Mouse (Mus musculus): ENCODE results near the gene Dusp10. TPM values are rescaled to one million over a fixed set of nuclear protein-coding genes. Genes with fewer than 3 reads are reported as not detected.

Dusp10 gene
- 12.8 and 13.0 TPM in 2 replicates for polyA plus RNA-seq (2014; fragmentation: Nextera tagmentation; extraction: Ambion mirVana)

DNA sequence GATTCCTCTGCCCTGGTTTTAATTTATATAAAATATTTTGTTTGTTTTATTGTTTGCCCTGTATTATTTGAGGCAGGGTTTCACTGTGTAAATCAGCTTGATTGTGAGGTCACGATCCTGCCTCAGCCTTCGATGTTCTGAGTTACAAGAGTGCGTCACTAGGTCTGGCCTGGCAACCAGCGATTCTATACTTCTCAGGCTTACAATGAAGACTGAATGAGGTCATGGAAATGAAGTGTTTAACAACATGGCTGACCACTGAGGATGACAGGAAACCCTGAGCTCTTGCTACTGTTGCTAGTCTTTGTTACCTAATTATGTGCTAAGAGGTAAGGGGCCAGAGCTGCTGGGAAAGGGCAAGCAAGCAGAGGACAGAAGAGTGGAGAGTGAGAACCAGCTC, at the start of gene Dusp10:
TSS of gene Dusp10 (plus strand) at position 197 of the 400 bp plus-strand sequence.
- Histone ChIP-seq H3K4me2 (ENCODE audit: low read length) (no peak within 1 kb of the TSS), H3K27ac (ENCODE audit: low read depth) (no peak within 1 kb of the TSS), H3K4me1 (replicated peaks; ENCODE audit: control insufficient read depth, insufficient read depth, low read length) (no peaks in the 10 kb centered on the region), H3K9me3 (ENCODE audit: control insufficient read depth, low read length) (no peaks in the 10 kb centered on the region), H3K4me3 (ENCODE audit: low read depth, low read length) (no peak within 1 kb of the TSS), H3K36me3 (ENCODE audit: control insufficient read depth, insufficient read depth, low read length) (no peaks in the 10 kb centered on the region), H3K9ac (ENCODE audit: low read length) (no peak within 1 kb of the TSS), H3K27me3 (replicated peaks; ENCODE audit: control insufficient read depth, insufficient read depth, low read length) (no peaks in the 10 kb centered on the region)
- ATAC-seq (replicated peaks; ENCODE audit: low FRiP score, low TSS enrichment, low read depth): no peak
- no peak for DNase-seq (ENCODE audit: low spot score)
- 89% methylated on average over 4 of the region's 4 CpGs for whole genome bisulfite sequencing

DNA sequence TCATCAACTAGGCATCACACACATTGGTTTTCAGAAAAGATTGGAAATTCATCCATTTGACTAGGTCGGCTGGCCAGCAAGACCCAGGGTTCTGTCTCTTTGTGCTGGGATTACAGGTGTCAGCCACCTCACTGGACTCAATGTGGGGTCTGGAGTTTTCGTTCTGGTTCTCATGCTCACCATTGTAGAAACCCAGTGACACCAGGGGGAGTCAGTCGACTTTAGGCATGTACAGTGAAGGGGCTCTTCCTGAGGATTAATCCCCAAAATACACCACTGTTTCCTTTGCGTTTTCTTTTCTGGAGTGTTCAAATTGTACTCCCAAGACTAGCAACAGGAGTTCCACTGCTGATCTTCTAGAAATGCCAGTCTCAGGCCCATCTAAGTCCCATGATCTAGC, 47.8 kb upstream of the Dusp10 start:
- Histone ChIP-seq H3K4me1 (replicated peaks; ENCODE audit: control insufficient read depth, insufficient read depth, low read length) (no peaks in the 10 kb centered on the region), H3K36me3 (ENCODE audit: control insufficient read depth, insufficient read depth, low read length) (no peaks in the 10 kb centered on the region), H3K9me3 (ENCODE audit: control insufficient read depth, low read length) (no peaks in the 10 kb centered on the region), H3K4me3 (ENCODE audit: low read depth, low read length) (no peak overlapping the region), H3K27ac (ENCODE audit: low read depth) (no peak overlapping the region), H3K4me2 (ENCODE audit: low read length) (no peak overlapping the region), H3K27me3 (replicated peaks; ENCODE audit: control insufficient read depth, insufficient read depth, low read length) (no peaks in the 10 kb centered on the region), H3K9ac (ENCODE audit: low read length) (no peak overlapping the region)
- WGBS: 72% methylated on average over 4 of the region's 4 CpGs
- DNase-seq (ENCODE audit: low spot score) (no peak), ATAC-seq (replicated peaks; ENCODE audit: low FRiP score, low TSS enrichment, low read depth) (no peak)

DNA sequence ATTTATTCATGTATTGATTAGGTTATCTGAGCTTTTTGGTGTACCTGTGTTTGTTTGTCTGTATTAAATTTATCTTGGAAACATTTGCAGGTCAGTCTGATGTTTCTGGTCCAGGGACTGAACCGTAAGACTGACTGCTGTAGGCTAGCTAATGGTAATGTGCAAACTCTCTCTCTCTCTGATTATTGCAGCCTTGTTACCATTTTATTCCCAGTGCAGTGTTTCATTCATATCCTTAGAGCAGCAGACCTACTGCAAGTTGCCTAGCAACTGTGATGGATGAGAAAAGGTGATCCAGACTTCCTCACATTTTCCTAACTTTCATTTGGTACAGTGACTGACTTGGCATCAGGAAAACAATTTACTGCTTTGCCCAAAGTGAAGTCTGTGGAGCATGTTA, 43.8 kb upstream of the Dusp10 start:
- Histone ChIP-seq H3K9ac (ENCODE audit: low read length) (no peak overlapping the region), H3K4me3 (ENCODE audit: low read depth, low read length) (no peak overlapping the region), H3K4me2 (ENCODE audit: low read length) (no peak overlapping the region), H3K36me3 (ENCODE audit: control insufficient read depth, insufficient read depth, low read length) (no peaks in the 10 kb centered on the region), H3K4me1 (replicated peaks; ENCODE audit: control insufficient read depth, insufficient read depth, low read length) (no peaks in the 10 kb centered on the region), H3K9me3 (ENCODE audit: control insufficient read depth, low read length) (no peaks in the 10 kb centered on the region), H3K27ac (ENCODE audit: low read depth) (no peak overlapping the region), H3K27me3 (replicated peaks; ENCODE audit: control insufficient read depth, insufficient read depth, low read length) (no peaks in the 10 kb centered on the region)
- 76% methylated on average over 1 of the region's 1 CpGs for WGBS
- DNase-seq (ENCODE audit: low spot score) (no peak), ATAC-seq (replicated peaks; ENCODE audit: low FRiP score, low TSS enrichment, low read depth) (no peak)

DNA sequence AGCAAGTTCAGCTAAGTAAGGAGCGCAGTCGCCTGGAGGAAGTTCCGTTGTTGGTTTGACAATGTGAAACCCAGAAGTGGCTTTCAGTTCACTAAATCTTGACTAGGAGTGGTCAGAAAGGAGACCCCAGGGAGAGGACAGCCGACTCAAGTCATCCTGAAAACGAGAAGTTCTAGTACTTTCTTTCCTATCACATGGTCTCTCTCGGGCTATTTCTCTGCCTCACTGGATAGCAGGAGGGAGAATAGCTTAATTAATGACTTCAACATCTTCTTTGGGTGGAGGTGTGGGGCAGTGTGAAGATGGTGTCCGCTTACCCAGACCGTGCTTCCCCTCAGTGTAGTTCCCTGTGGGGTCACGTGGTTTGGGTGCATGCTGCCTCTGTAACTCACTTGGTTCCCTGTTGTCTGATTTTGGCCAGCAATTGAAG, 33.3 kb upstream of the Dusp10 start:
- H3K4me3 ChIP-seq (ENCODE audit: low read depth, low read length): no peak overlapping the region
- no peak overlapping the region for H3K27ac ChIP-seq (ENCODE audit: low read depth)
- H3K4me2 ChIP-seq (ENCODE audit: low read length): no peak overlapping the region
- H3K4me1 ChIP-seq (replicated peaks; ENCODE audit: control insufficient read depth, insufficient read depth, low read length): 0 out of 2 replicates have a peak, but pooled peaks cover 2% of the 10 kb centered on the region
- H3K9ac ChIP-seq (ENCODE audit: low read length): no peak overlapping the region
- DNase-seq (ENCODE audit: low spot score): no peak
- no peaks in the 10 kb centered on the region for H3K36me3 ChIP-seq (ENCODE audit: control insufficient read depth, insufficient read depth, low read length)
- ATAC-seq (replicated peaks; ENCODE audit: low FRiP score, low TSS enrichment, low read depth): no peak
- 90% methylated on average over 9 of the region's 9 CpGs for WGBS
- H3K9me3 ChIP-seq (ENCODE audit: control insufficient read depth, low read length): no peaks in the 10 kb centered on the region
- H3K27me3 ChIP-seq (replicated peaks; ENCODE audit: control insufficient read depth, insufficient read depth, low read length): no peaks in the 10 kb centered on the region

DNA sequence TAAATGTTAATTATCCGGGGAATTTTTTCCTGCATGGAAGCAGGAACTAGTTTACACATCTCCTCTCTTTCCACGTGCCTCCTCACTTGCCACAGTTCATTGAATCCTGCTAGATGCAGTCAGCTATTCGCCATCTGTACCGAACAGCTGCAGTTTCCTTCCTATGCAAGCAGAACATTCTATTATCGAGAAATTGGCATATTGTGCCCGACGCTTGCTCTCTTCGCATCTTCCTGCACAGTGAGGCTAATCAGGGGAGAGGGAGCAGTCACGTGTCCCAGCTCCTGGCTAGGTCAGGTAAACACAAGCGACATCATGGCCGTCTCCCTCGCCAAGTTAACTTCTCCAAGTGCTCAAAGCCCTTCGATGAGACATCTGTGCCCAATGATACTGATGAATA, 31.0 kb upstream of the Dusp10 start:
- Histone ChIP-seq H3K4me2 (ENCODE audit: low read length) (peak overlapping the region; percentile 30; the same call in 1 of the 2 replicates), H3K9me3 (ENCODE audit: control insufficient read depth, low read length) (no peaks in the 10 kb centered on the region), H3K4me3 (ENCODE audit: low read depth, low read length) (no peak overlapping the region), H3K27ac (ENCODE audit: low read depth) (no peak overlapping the region), H3K9ac (ENCODE audit: low read length) (no peak overlapping the region), H3K36me3 (ENCODE audit: control insufficient read depth, insufficient read depth, low read length) (no peaks in the 10 kb centered on the region), H3K27me3 (replicated peaks; ENCODE audit: control insufficient read depth, insufficient read depth, low read length) (no peaks in the 10 kb centered on the region), H3K4me1 (replicated peaks; ENCODE audit: control insufficient read depth, insufficient read depth, low read length) (0 out of 2 replicates have a peak, but pooled peaks cover 2% of the 10 kb centered on the region)
- 47% methylated on average over 13 of the region's 13 CpGs for WGBS
- ATAC-seq (replicated peaks; ENCODE audit: low FRiP score, low TSS enrichment, low read depth) (no peak), DNase-seq (ENCODE audit: low spot score) (no peak)

DNA sequence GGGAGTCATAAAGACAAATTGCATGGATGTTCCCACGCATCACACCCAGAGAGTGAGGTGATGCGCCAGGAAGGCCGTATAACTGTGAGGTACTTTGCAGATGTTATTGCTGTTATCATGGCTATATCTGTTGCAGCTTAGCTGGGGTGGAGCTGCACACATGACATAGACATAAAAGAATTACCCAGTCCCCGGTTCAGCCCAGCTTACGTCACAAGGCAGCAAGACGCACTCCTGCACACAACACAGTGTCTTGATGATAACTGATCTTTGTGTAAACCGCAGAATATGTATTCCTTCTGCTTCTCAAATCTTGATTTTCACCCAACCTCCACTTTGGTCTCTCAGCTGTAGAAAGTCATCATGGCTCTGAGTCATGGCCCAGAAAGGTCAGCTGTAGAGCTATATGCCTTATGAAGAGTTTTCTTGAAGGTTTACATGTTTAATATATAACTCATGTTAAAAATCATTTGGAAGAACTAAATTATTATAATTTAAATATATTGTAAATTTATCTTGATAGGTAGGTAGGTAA, 25.3 kb upstream of the Dusp10 start:
- ATAC-seq (replicated peaks; ENCODE audit: low FRiP score, low TSS enrichment, low read depth): no peak
- H3K9me3 ChIP-seq (ENCODE audit: control insufficient read depth, low read length): no peaks in the 10 kb centered on the region
- 89% methylated on average over 7 of the region's 7 CpGs for WGBS

DNA sequence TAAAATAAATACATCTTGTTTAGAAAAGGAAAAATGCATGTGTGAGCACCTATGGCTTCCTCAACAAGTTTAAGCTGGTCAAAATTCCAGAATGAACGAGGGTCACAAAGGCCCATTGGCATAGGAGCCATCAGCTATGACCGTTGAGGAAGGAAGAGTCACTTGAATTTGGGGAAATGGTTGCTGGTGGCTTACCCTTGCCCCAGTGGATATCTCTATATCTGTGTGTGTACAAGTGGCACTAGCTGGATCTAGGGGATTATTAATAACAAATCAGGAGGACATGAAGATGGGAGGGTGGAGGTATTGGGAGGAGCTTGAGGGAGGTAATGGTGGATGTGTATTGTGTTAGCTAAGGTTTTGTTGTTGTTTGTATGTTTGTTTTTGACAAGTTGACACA, 21.2 kb upstream of the Dusp10 start:
- H3K4me3 ChIP-seq (ENCODE audit: low read depth, low read length): no peak overlapping the region
- no peaks in the 10 kb centered on the region for H3K27me3 ChIP-seq (replicated peaks; ENCODE audit: control insufficient read depth, insufficient read depth, low read length)
- DNase-seq (ENCODE audit: low spot score) (no peak), ATAC-seq (replicated peaks; ENCODE audit: low FRiP score, low TSS enrichment, low read depth) (no peak)
- no peaks in the 10 kb centered on the region for H3K36me3 ChIP-seq (ENCODE audit: control insufficient read depth, insufficient read depth, low read length)
- no peak overlapping the region for H3K4me2 ChIP-seq (ENCODE audit: low read length)
- WGBS: 82% methylated on average over 2 of the region's 2 CpGs
- no peaks in the 10 kb centered on the region for H3K9me3 ChIP-seq (ENCODE audit: control insufficient read depth, low read length)
- H3K9ac ChIP-seq (ENCODE audit: low read length): no peak overlapping the region
- no peaks in the 10 kb centered on the region for H3K4me1 ChIP-seq (replicated peaks; ENCODE audit: control insufficient read depth, insufficient read depth, low read length)
- H3K27ac ChIP-seq (ENCODE audit: low read depth): no peak overlapping the region

More for the DNA sequence above, 25.3 kb upstream of the Dusp10 start:
- Histone ChIP-seq H3K4me2 (ENCODE audit: low read length) (no peak overlapping the region), H3K9ac (ENCODE audit: low read length) (no peak overlapping the region), H3K4me1 (replicated peaks; ENCODE audit: control insufficient read depth, insufficient read depth, low read length) (no peaks in the 10 kb centered on the region), H3K36me3 (ENCODE audit: control insufficient read depth, insufficient read depth, low read length) (no peaks in the 10 kb centered on the region), H3K27ac (ENCODE audit: low read depth) (no peak overlapping the region), H3K4me3 (ENCODE audit: low read depth, low read length) (no peak overlapping the region), H3K27me3 (replicated peaks; ENCODE audit: control insufficient read depth, insufficient read depth, low read length) (no peaks in the 10 kb centered on the region)
- DNase-seq (ENCODE audit: low spot score): no peak

DNA sequence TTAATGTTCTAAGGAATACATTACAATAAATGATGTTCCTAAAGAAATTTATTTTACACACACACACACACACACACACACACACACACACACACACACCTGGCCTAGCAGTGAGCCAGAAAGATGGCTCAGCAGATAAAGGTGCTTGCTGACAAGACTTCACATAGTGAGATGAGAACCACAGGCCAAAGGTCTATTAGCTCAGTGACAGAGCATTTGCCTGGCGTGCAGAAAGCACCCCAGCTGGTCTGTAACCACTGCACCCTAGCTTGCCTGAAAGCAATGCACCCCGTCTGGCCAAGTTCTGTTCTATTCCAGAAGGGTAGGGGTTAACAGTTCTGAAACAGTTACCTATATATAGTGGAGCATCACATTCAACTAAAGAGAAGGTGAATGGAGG, 15.9 kb upstream of the Dusp10 start:
- 61% methylated on average over 2 of the region's 2 CpGs for WGBS
- DNase-seq (ENCODE audit: low spot score): no peak
- Histone ChIP-seq H3K4me3 (ENCODE audit: low read depth, low read length) (no peak overlapping the region), H3K27me3 (replicated peaks; ENCODE audit: control insufficient read depth, insufficient read depth, low read length) (no peaks in the 10 kb centered on the region), H3K9me3 (ENCODE audit: control insufficient read depth, low read length) (no peaks in the 10 kb centered on the region), H3K36me3 (ENCODE audit: control insufficient read depth, insufficient read depth, low read length) (no peaks in the 10 kb centered on the region), H3K9ac (ENCODE audit: low read length) (no peak overlapping the region), H3K27ac (ENCODE audit: low read depth) (no peak overlapping the region), H3K4me1 (replicated peaks; ENCODE audit: control insufficient read depth, insufficient read depth, low read length) (no peaks in the 10 kb centered on the region), H3K4me2 (ENCODE audit: low read length) (no peak overlapping the region)
- ATAC-seq (replicated peaks; ENCODE audit: low FRiP score, low TSS enrichment, low read depth): no peak

DNA sequence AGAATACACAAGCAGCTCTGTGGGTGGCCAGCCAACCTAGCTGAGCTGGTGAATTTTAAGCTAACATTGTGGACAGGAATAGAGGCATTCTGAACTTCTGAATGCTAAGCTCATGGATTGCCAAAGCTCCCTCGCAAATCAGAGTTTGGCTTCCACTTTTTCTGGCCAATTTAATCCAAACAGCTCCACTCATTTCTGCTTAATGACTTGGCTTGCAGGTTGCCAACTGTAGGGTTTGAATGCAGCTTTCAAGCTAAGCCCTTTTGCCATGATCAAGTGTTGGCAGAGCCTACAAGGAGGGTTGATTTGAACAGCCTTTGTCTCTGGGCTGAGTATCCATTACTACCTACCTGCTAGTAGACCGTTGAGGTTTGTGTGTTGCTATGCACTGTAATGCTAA, 10.6 kb upstream of the Dusp10 start:
- no peaks in the 10 kb centered on the region for H3K9me3 ChIP-seq (ENCODE audit: control insufficient read depth, low read length)
- DNase-seq (ENCODE audit: low spot score) (no peak), ATAC-seq (replicated peaks; ENCODE audit: low FRiP score, low TSS enrichment, low read depth) (no peak)
- H3K4me2 ChIP-seq (ENCODE audit: low read length): no peak overlapping the region
- H3K36me3 ChIP-seq (ENCODE audit: control insufficient read depth, insufficient read depth, low read length): no peaks in the 10 kb centered on the region
- H3K9ac ChIP-seq (ENCODE audit: low read length): no peak overlapping the region
- H3K4me3 ChIP-seq (ENCODE audit: low read depth, low read length): no peak overlapping the region
- no peaks in the 10 kb centered on the region for H3K4me1 ChIP-seq (replicated peaks; ENCODE audit: control insufficient read depth, insufficient read depth, low read length)
- no peak overlapping the region for H3K27ac ChIP-seq (ENCODE audit: low read depth)
- no peaks in the 10 kb centered on the region for H3K27me3 ChIP-seq (replicated peaks; ENCODE audit: control insufficient read depth, insufficient read depth, low read length)
- 88% methylated on average over 2 of the region's 2 CpGs for WGBS
